10 mouse cellular contexts compared by ENCODE assay signal in the genomic region with DNA sequence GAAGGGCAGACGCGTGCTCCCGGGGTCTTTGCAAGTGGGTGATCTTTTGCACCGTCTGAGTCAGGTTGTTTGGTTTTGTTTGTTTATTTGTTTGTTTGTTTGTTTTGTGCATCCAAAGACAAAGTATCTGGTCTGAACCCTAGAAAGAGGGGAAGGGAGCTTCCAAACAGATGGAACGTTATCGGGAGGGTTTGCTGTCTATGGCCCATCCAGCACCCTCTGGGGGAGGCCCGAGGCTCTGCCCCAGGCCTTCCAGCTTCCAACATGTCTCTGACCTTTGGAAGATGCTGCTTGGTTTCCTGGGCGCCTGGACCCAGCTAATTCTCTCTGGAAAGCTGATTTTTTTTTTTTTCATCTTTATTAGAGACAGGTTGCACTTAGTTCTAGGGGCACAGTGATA. TPM values are rescaled to one million over a fixed set of nuclear protein-coding genes. Genes with fewer than 3 reads are reported as not detected.
DNase-seq lines count a peak whose midpoint lies in the region; ATAC-seq and TF ChIP-seq lines count a peak whose summit lies in the region.
"Had no signal": no experiment of that assay in that cellular context is flagged by ENCODE, and none has a peak within 500 bp of the region (broad histone marks: within the 10 kb centered on the region; RNA-seq: fewer than 3 reads in every experiment).

No protein-coding gene starts in this region.

- H3K27me3 ChIP-seq in liver, embryonic 12.5 days (replicated peaks) = peaks cover 87% of the 10 kb centered on the region
- H3K27me3 ChIP-seq in liver, postnatal 0 days (ENCODE audit: insufficient read depth, low read length) = peaks cover 38% of the 10 kb centered on the region
- H3K27me3 ChIP-seq in forebrain, embryonic 11.5 days (ENCODE audit: control insufficient read depth, insufficient read depth, low read length) = peaks cover 33% of the 10 kb centered on the region
- peaks cover 68% of the 10 kb centered on the region for H3K27me3 ChIP-seq in limb, embryonic 10.5 days (ENCODE audit: low read depth, poor library complexity, severe bottlenecking)
- H3K27me3 ChIP-seq in stomach, embryonic 14.5 days (ENCODE audit: control insufficient read depth, insufficient read depth, low read length) = no peaks in the 10 kb centered on the region

- H3K9ac ChIP-seq in liver, embryonic 12.5 days = no peak overlapping the region
- no peak overlapping the region for H3K9ac ChIP-seq in liver, postnatal 0 days (replicated peaks)
- no peak overlapping the region for H3K9ac ChIP-seq in forebrain, embryonic 11.5 days (ENCODE audit: low read length)
- no peak overlapping the region for H3K9ac ChIP-seq in stomach, embryonic 14.5 days (replicated peaks; ENCODE audit: low read depth, low read length)

- H3K4me2 ChIP-seq in liver, embryonic 12.5 days = peak overlapping the region; percentile 79; the same call in 1 of the 2 replicates
- H3K4me2 ChIP-seq in liver, postnatal 0 days (ENCODE audit: low read depth, low read length) = no peak overlapping the region
- H3K4me2 ChIP-seq in forebrain, embryonic 11.5 days (ENCODE audit: low read depth, low read length, severe bottlenecking) = peak overlapping the region; percentile 100; the same call in 1 of the 2 replicates
- H3K4me2 ChIP-seq in stomach, embryonic 14.5 days (replicated peaks; ENCODE audit: low read depth, low read length) = peak overlapping the region; percentile 98

- no peak overlapping the region for H3K27ac ChIP-seq in liver, embryonic 12.5 days
- H3K27ac ChIP-seq in liver, postnatal 0 days (ENCODE audit: low read depth) = no peak overlapping the region
- no peak overlapping the region for H3K27ac ChIP-seq in forebrain, embryonic 11.5 days (ENCODE audit: low read depth, low read length)
- H3K27ac ChIP-seq in limb, embryonic 10.5 days = no peak overlapping the region
- H3K27ac ChIP-seq in stomach, embryonic 14.5 days (ENCODE audit: low read length) = no peak overlapping the region

- intact Hi-C loops in gastrocnemius, postnatal 36 days (cut with DNase I) = no loop called here

- TF ChIP-seq CTCF in liver, postnatal 0 days (IDR thresholded peaks at IDR 0.05; ENCODE audit: low read depth) = no peak

- no peak for ATAC-seq in liver, embryonic 12.5 days
- ATAC-seq in liver, postnatal 0 days = no peak
- ATAC-seq in forebrain, embryonic 11.5 days (replicated peaks; ENCODE audit: low FRiP score) = no peak
- no peak for ATAC-seq in stomach, embryonic 14.5 days (ENCODE audit: insufficient number of reproducible peaks, insufficient read depth, low FRiP score, low read depth)
- ATAC-seq: Patski had no signal

- H3K36me3 ChIP-seq in liver, embryonic 12.5 days = no peaks in the 10 kb centered on the region
- no peaks in the 10 kb centered on the region for H3K36me3 ChIP-seq in liver, postnatal 0 days (replicated peaks; ENCODE audit: insufficient read depth, low read length)
- no peaks in the 10 kb centered on the region for H3K36me3 ChIP-seq in forebrain, embryonic 11.5 days (ENCODE audit: control insufficient read depth, insufficient read depth, low read length)
- H3K36me3 ChIP-seq in limb, embryonic 10.5 days = no peaks in the 10 kb centered on the region
- no peaks in the 10 kb centered on the region for H3K36me3 ChIP-seq in stomach, embryonic 14.5 days (ENCODE audit: control insufficient read depth, insufficient read depth, low read length)

- no peak for DNase-seq in liver, postnatal 0 days
- no peak for DNase-seq in forebrain, embryonic 11.5 days (ENCODE audit: low spot score)
- no peak for DNase-seq in limb, embryonic 10.5 days (ENCODE audit: low spot score)
- DNase-seq in urinary bladder, postnatal 36 days (ENCODE audit: low spot score in 2 of 2) = no peak
- no peak for DNase-seq in gastrocnemius, postnatal 36 days

- TF ChIP-seq EP300 in liver, postnatal 0 days (IDR thresholded peaks at IDR 0.05; ENCODE audit: low read depth) = no peak

- peaks cover 9% of the 10 kb centered on the region; the same call in 1 of the 2 replicates for H3K4me1 ChIP-seq in liver, embryonic 12.5 days
- peaks cover 4% of the 10 kb centered on the region for H3K4me1 ChIP-seq in liver, postnatal 0 days (ENCODE audit: insufficient read depth)
- peaks cover 6% of the 10 kb centered on the region; the same call in 1 of the 2 replicates for H3K4me1 ChIP-seq in forebrain, embryonic 11.5 days (replicated peaks; ENCODE audit: control insufficient read depth, insufficient read depth, low read length)
- peaks cover 32% of the 10 kb centered on the region for H3K4me1 ChIP-seq in limb, embryonic 10.5 days
- no peaks in the 10 kb centered on the region for H3K4me1 ChIP-seq in stomach, embryonic 14.5 days (ENCODE audit: control insufficient read depth, insufficient read depth, low read length)

- 18% methylated on average over 8 of the region's 8 CpGs for WGBS in liver, embryonic 12.5 days (ENCODE audit: insufficient replicate concordance)
- 23% methylated on average over 8 of the region's 8 CpGs for WGBS in liver, postnatal 0 days (ENCODE audit: insufficient replicate concordance)
- 15% methylated on average over 8 of the region's 8 CpGs for WGBS in forebrain, embryonic 11.5 days
- 15% methylated on average over 8 of the region's 8 CpGs for WGBS in limb, embryonic 10.5 days
- 21% methylated on average over 8 of the region's 8 CpGs for WGBS in stomach, embryonic 14.5 days

- no peak overlapping the region for H3K4me3 ChIP-seq in liver, embryonic 12.5 days
- H3K4me3 ChIP-seq in liver, postnatal 0 days (ENCODE audit: low read depth, low read length) = no peak overlapping the region; the same call in 1 of the 2 replicates
- H3K4me3 ChIP-seq in forebrain, embryonic 11.5 days (ENCODE audit: low read depth, low read length) = no peak overlapping the region
- peak overlapping the region; percentile 80 for H3K4me3 ChIP-seq in limb, embryonic 10.5 days
- H3K4me3 ChIP-seq in stomach, embryonic 14.5 days (ENCODE audit: low read depth, low read length) = peak overlapping the region; percentile 61; the same call in 1 of the 2 replicates

- H3K9me3 ChIP-seq in liver, embryonic 12.5 days (replicated peaks) = no peaks in the 10 kb centered on the region
- H3K9me3 ChIP-seq in liver, postnatal 0 days (ENCODE audit: low read length) = no peaks in the 10 kb centered on the region
- no peaks in the 10 kb centered on the region; the same call in 1 of the 2 replicates for H3K9me3 ChIP-seq in forebrain, embryonic 11.5 days (ENCODE audit: control insufficient read depth, low read length)
- H3K9me3 ChIP-seq in limb, embryonic 10.5 days (replicated peaks) = no peaks in the 10 kb centered on the region
- 0 out of 2 replicates have a peak, but pooled peaks cover 2% of the 10 kb centered on the region for H3K9me3 ChIP-seq in stomach, embryonic 14.5 days (ENCODE audit: control insufficient read depth, low read depth, low read length)

RNA-seq across cellular contexts. Expression of gene Neurl1a, which starts 1.4 kb away (rescaled TPM):
- polyA plus RNA-seq in liver, embryonic 12.5 days (2016; fragmentation: Nextera tagmentation; extraction: Ambion mirVana) = 2.2 and 2.6 TPM in 2 replicates
- polyA plus RNA-seq in liver, postnatal 0 days (2015; fragmentation: Nextera tagmentation; extraction: Ambion mirVana) = 0.76 and 0.89 TPM in 2 replicates
- 3.7 and 4.5 TPM in 2 replicates for polyA plus RNA-seq in forebrain, embryonic 11.5 days (2014; fragmentation: Nextera tagmentation; extraction: Ambion mirVana)
- 5.7 and 7.7 TPM in 2 replicates for polyA plus RNA-seq in limb, embryonic 10.5 days (2016; fragmentation: Nextera tagmentation; extraction: Ambion mirVana)
- 9.5 and 10.2 TPM in 2 replicates for polyA plus RNA-seq in stomach, embryonic 14.5 days (2014; fragmentation: Nextera tagmentation; extraction: Ambion mirVana)
- total RNA-seq in gastrocnemius, postnatal 36 days (2021) = 100 to 1,000 TPM; 116 to 129 TPM

RNA-seq across cellular contexts. Expression of gene Calhm3, which starts 22.4 kb away (rescaled TPM):
- not detected in 2 replicates for polyA plus RNA-seq in liver, embryonic 12.5 days (2016; fragmentation: Nextera tagmentation; extraction: Ambion mirVana)
- not detected in 2 replicates for polyA plus RNA-seq in liver, postnatal 0 days (2015; fragmentation: Nextera tagmentation; extraction: Ambion mirVana)
- polyA plus RNA-seq in forebrain, embryonic 11.5 days (2014; fragmentation: Nextera tagmentation; extraction: Ambion mirVana) = not detected in 2 replicates
- not detected in 2 replicates for polyA plus RNA-seq in limb, embryonic 10.5 days (2016; fragmentation: Nextera tagmentation; extraction: Ambion mirVana)
- polyA plus RNA-seq in stomach, embryonic 14.5 days (2014; fragmentation: Nextera tagmentation; extraction: Ambion mirVana) = not detected in 2 replicates
- total RNA-seq in gastrocnemius, postnatal 36 days (2021) = not detected
- total RNA-seq: left cerebral cortex, postnatal 25 days had no signal
- polyA plus RNA-seq: heart, embryonic 14.5 days; Patski had no signal

RNA-seq across cellular contexts. Expression of gene Calhm1, which starts 36.0 kb away (rescaled TPM):
- polyA plus RNA-seq in liver, embryonic 12.5 days (2016; fragmentation: Nextera tagmentation; extraction: Ambion mirVana) = not detected in 2 replicates
- polyA plus RNA-seq in liver, postnatal 0 days (2015; fragmentation: Nextera tagmentation; extraction: Ambion mirVana) = not detected in 2 replicates
- not detected in 2 replicates for polyA plus RNA-seq in forebrain, embryonic 11.5 days (2014; fragmentation: Nextera tagmentation; extraction: Ambion mirVana)
- not detected in 2 replicates for polyA plus RNA-seq in limb, embryonic 10.5 days (2016; fragmentation: Nextera tagmentation; extraction: Ambion mirVana)
- polyA plus RNA-seq in stomach, embryonic 14.5 days (2014; fragmentation: Nextera tagmentation; extraction: Ambion mirVana) = not detected in 2 replicates
- not detected for total RNA-seq in gastrocnemius, postnatal 36 days (2021)
- total RNA-seq: left cerebral cortex, postnatal 25 days had no signal
- polyA plus RNA-seq: heart, embryonic 14.5 days; Patski had no signal

RNA-seq across cellular contexts. Expression of gene Calhm2, which starts 41.9 kb away (rescaled TPM):
- 1.9 and 2.4 TPM in 2 replicates for polyA plus RNA-seq in liver, embryonic 12.5 days (2016; fragmentation: Nextera tagmentation; extraction: Ambion mirVana)
- 2.0 and 2.6 TPM in 2 replicates for polyA plus RNA-seq in liver, postnatal 0 days (2015; fragmentation: Nextera tagmentation; extraction: Ambion mirVana)
- 0.71 and 0.95 TPM in 2 replicates for polyA plus RNA-seq in forebrain, embryonic 11.5 days (2014; fragmentation: Nextera tagmentation; extraction: Ambion mirVana)
- 2.8 and 3.7 TPM in 2 replicates for polyA plus RNA-seq in limb, embryonic 10.5 days (2016; fragmentation: Nextera tagmentation; extraction: Ambion mirVana)
- 2.3 and 2.5 TPM in 2 replicates for polyA plus RNA-seq in stomach, embryonic 14.5 days (2014; fragmentation: Nextera tagmentation; extraction: Ambion mirVana)
- 1 to 10 TPM; 1.4 to 2.4 TPM for total RNA-seq in gastrocnemius, postnatal 36 days (2021)

Comparison
In these comparisons a context has a peak if more than half of its experiments do, and no peak if none do; other contexts are left out.
1. H3K4me3 ChIP-seq: peak in limb, embryonic 10.5 days (single experiment) and stomach, embryonic 14.5 days (single experiment); none in liver, embryonic 12.5 days (single experiment), liver, postnatal 0 days (single experiment) and forebrain, embryonic 11.5 days (single experiment).